Comparison of ENCODE assay signal across 21 mouse cellular contexts in the genomic region with DNA sequence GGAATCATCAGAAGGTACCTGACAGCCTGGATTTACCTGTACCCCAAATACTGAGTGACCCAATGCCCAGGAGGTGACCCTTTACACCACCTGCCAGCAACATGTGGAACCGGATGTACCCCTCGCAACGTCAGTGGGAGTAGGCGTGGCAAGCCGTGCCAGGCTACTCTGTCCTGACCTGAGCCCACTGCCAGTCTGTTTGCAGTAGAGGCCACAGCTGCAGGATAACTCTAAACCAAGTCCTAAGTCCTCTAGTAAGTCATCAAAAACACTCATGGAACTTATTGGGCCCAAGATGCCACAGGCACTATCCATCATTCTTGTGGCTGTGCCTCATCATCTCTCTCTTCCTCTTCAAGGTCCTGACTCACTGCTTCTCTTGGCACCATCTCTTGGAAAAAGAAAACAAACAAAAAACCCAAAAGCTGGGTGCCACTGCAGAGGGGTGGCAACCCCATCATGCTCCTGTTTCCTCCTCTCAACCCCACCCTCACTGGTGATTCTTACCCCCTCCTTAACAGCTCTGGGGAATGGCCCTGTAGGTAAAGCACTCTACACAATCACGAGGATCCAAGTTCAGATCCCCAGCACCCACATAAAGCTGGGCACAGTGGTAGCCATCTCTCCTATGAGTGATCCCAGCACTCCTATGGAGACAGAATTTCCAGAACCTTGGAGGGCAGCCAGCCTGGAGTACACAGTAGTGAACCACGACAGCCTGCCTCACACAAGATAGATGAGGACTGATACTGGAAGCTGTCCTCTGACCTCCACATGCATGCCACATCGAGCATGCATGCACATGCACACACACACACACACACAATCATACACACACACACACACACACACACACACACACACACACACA. TPM values are rescaled to one million over a fixed set of nuclear protein-coding genes. Genes with fewer than 3 reads are reported as not detected.
"Had no signal": no experiment of that assay in that cellular context is flagged by ENCODE, and none has a peak within 500 bp of the region (broad histone marks: within the 10 kb centered on the region; RNA-seq: fewer than 3 reads in every experiment).

No protein-coding gene starts in this region.

- H3K9me3 ChIP-seq: limb, embryonic 15.5 days; liver, embryonic 12.5 days; neural tube, embryonic 12.5 days had no signal

- H3K9ac ChIP-seq: limb, embryonic 15.5 days; liver, embryonic 12.5 days; lung, embryonic 14.5 days; neural tube, embryonic 12.5 days had no signal

- DNase-seq: kidney, adult 18-20 months; kidney, postnatal 14 days; layer of hippocampus, postnatal 36 days; lung, embryonic 14.5 days; lung, postnatal 10 days; midbrain, embryonic 14.5 days; thymus, adult 18-20 months; thymus, postnatal 14 days had no signal

- H3K27ac ChIP-seq: limb, embryonic 15.5 days; liver, embryonic 12.5 days; macrophage; neural tube, embryonic 12.5 days had no signal

- H3K27me3 ChIP-seq: limb, embryonic 15.5 days; liver, embryonic 12.5 days; neural tube, embryonic 12.5 days had no signal

- H3K4me3 ChIP-seq: limb, embryonic 15.5 days; liver, embryonic 12.5 days; neural tube, embryonic 12.5 days had no signal

- ATAC-seq: liver, embryonic 12.5 days had no signal

- H3K4me1 ChIP-seq: limb, embryonic 15.5 days; liver, embryonic 12.5 days; neural tube, embryonic 12.5 days had no signal

- H3K4me2 ChIP-seq: limb, embryonic 15.5 days; liver, embryonic 12.5 days; lung, embryonic 14.5 days; neural tube, embryonic 12.5 days had no signal

RNA-seq across cellular contexts. Expression of gene Mrgprg, which starts 34.6 kb away (rescaled TPM):
- total RNA-seq: layer of hippocampus, adult 8-10 months; layer of hippocampus, postnatal 36 days; left cerebral cortex, adult 8-10 months; left cerebral cortex, postnatal 25 days; neutrophil, adult 5-6 weeks had no signal
- polyA plus RNA-seq: kidney, embryonic 14.5 days; large intestine, adult 2 months; limb, embryonic 11.5 days; limb, embryonic 15.5 days; liver, embryonic 12.5 days; liver, embryonic 16.5 days; lung, embryonic 14.5 days; macrophage; midbrain, embryonic 14.5 days; neural tube, embryonic 12.5 days; spleen, adult 2 months had no signal
